Mouse (Mus musculus) hindbrain, embryonic 10.5 days (tissue): Measurements from ENCODE around the gene Trpv2. TPM values are rescaled to one million over a fixed set of nuclear protein-coding genes. Genes with fewer than 3 reads are reported as not detected.
A peak's percentile ranks its signal among the peaks of the same experiment; 100 is the strongest.

Experiments used
- DNase-seq: peaks from one replicate; pipeline ENCODE4 v3.0.0-alpha.2; 2017; ENCODE audit warnings: low spot score
- H3K27ac ChIP-seq: fragments of 300-500 bp; sonication (generic); 2 replicates; pipeline ENCODE4 v1.5.1; 2016; ENCODE audit warnings: mild to moderate bottlenecking, moderate library complexity
- H3K27me3 ChIP-seq: fragments of 300-500 bp; sonication (generic); 2 replicates; pipeline ENCODE4 v1.6.1; 2016; ENCODE audit warnings: mild to moderate bottlenecking; ENCODE audit not compliant: poor library complexity, insufficient read depth, severe bottlenecking
- H3K36me3 ChIP-seq: fragments of 300-500 bp; sonication (generic); 2 replicates; pipeline ENCODE4 v1.6.1; 2016; ENCODE audit warnings: mild to moderate bottlenecking, moderate library complexity
- H3K4me1 ChIP-seq: fragments of 300-500 bp; sonication (generic); replicated peaks from 2 replicates; pipeline ENCODE4 v1.6.1; 2016; ENCODE audit warnings: mild to moderate bottlenecking
- H3K4me3 ChIP-seq: fragments of 300-500 bp; sonication (generic); 2 replicates; pipeline ENCODE4 v1.5.1; 2016; ENCODE audit warnings: mild to moderate bottlenecking, moderate library complexity
- H3K9me3 ChIP-seq: fragments of 300-500 bp; sonication (generic); 2 replicates; pipeline ENCODE4 v1.6.1; 2016; ENCODE audit warnings: mild to moderate bottlenecking, moderate library complexity
- WGBS: fragments of 180-500 bp; shearing (Covaris S2); methylation state at CpG from one replicate; pipeline ENCODE4 v1.1.7; 2016; 5-methylcytosine and 5-hydroxymethylcytosine counted together
- polyA plus RNA-seq: library from polyadenylated mRNA; unstranded; fragments of >200 nt; fragmentation: Nextera tagmentation; extraction: Ambion mirVana; gene quantifications from 2 replicates; pipeline ENCODE4 v1.2.1, GENCODE M21; 2016

Gene Trpv2
- polyA plus RNA-seq, 1 experiment from 2014 or later: 6.5 TPM

GRCm38 (mm10) chr11:62566211-62566610, 8.1 kb upstream of the Trpv2 start:
- H3K27ac ChIP-seq: no peak overlapping the region
- H3K36me3 ChIP-seq: no peaks in the 10 kb centered on the region
- H3K27me3 ChIP-seq: peaks cover 10% of the 10 kb centered on the region; the same call in 1 of the 2 replicates
- H3K9me3 ChIP-seq: no peaks in the 10 kb centered on the region
- no peak for DNase-seq
- no peak overlapping the region for H3K4me3 ChIP-seq
- 82% methylated on average over 1 of the region's 1 CpGs for WGBS
- no peaks in the 10 kb centered on the region for H3K4me1 ChIP-seq

DNA sequence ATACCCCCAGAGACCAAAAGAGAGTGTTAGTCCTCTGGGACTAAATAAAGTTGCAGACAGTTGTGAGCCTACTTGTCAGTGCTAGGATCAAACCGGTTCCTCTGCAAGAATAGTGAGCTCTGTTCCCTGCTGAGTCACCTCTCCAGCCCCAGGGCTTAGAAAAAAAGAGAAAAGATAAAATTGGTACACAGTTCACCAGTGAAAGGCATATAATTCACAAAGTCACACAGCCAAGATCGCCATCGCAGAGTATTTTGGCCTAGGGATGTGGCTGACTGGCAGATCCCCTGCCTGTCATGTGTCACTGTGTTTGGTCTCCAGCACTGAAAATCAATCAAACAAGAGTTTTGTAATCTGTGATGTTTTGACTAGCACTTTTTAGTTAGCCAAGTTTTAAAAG, 6.0 kb upstream of the Trpv2 start:
- H3K27me3 ChIP-seq: 0 out of 2 replicates have a peak, but pooled peaks cover 3% of the 10 kb centered on the region
- H3K4me1 ChIP-seq: no peaks in the 10 kb centered on the region
- H3K27ac ChIP-seq: no peak overlapping the region
- no peak for DNase-seq
- H3K4me3 ChIP-seq: no peak overlapping the region
- H3K36me3 ChIP-seq: no peaks in the 10 kb centered on the region
- WGBS: 74% methylated on average over 3 of the region's 3 CpGs
- H3K9me3 ChIP-seq: no peaks in the 10 kb centered on the region

DNA sequence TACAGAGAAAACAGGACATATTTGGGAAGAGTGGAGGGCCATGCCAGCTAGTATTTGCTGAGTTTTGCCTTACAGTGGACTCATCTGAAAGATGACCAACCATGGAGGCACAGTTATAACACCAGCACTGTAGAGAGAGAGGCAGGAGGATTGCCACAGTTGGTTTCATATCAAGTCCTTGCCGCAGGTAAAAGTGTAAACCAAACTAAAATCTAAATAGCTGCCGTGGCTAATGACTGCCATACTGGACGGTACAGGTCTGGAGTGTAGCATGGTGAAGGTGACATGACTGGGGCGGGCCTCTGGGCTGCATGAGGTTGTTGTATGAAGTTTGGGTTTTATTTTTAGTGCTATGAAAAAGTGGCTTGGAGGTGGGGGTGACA, 408 bp downstream of the Trpv2 start:
- Histone ChIP-seq H3K36me3 (no peaks in the 10 kb centered on the region), H3K9me3 (no peaks in the 10 kb centered on the region), H3K4me3 (no peak overlapping the region), H3K27me3 (peaks cover 16% of the 10 kb centered on the region), H3K4me1 (peaks cover 17% of the 10 kb centered on the region), H3K27ac (no peak overlapping the region)
- 86% methylated on average over 4 of the region's 4 CpGs for WGBS
- no peak for DNase-seq

- 5% methylated on average over 9 of the region's 9 CpGs for WGBS
- Histone ChIP-seq H3K9me3 (no peaks in the 10 kb centered on the region), H3K27ac (peak overlapping the region; percentile 81), H3K4me3 (peak overlapping the region; percentile 69), H3K36me3 (no peaks in the 10 kb centered on the region), H3K27me3 (peaks cover 16% of the 10 kb centered on the region), H3K4me1 (peaks cover 17% of the 10 kb centered on the region)
- peak; percentile 90 for DNase-seq
Observed at GRCm38 (mm10) chr11:62575297-62575658, 992 bp downstream of the Trpv2 start.

- Histone ChIP-seq H3K4me3 (peak overlapping the region; percentile 69), H3K4me1 (peaks cover 17% of the 10 kb centered on the region), H3K27ac (peak overlapping the region; percentile 81), H3K9me3 (no peaks in the 10 kb centered on the region), H3K36me3 (no peaks in the 10 kb centered on the region), H3K27me3 (peaks cover 16% of the 10 kb centered on the region)
- 6% methylated on average over 27 of the region's 27 CpGs for WGBS
- DNase-seq: peak; percentile 39
Observed at GRCm38 (mm10) chr11:62575659-62576438, 1.6 kb downstream of the Trpv2 start.

DNA sequence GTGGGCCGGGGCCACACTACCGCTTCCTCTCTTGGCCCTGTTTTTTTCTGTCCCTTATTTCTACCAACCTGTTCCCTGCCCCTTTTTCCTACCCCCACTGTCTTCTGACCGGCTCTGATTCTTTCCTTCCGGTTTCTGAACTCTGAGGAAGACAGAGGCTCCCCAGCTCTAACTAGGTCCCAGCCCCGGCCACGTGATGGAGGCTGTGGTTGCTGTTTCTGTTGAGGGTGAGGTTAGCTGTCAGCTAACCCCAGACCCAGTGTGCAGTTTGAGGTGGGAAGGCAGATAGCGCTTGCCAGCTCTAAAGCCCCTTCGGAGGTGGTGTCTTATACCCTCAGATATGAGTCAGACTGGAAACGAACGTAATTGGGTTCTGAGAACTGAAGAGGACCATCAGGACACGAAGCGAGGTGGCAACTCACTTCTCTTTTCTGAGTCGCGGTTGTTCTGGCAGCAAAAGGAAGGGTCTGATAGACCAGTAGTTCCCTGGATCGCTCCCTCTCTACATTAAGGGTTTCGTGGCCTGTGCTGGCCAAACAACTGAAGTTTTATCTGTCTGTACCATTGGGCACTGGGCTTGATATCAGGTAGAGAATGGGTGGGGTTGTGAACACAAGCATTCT, 2.4 kb downstream of the Trpv2 start:
- H3K9me3 ChIP-seq: no peaks in the 10 kb centered on the region
- 64% methylated on average over 16 of the region's 16 CpGs for WGBS
- H3K36me3 ChIP-seq: no peaks in the 10 kb centered on the region
- H3K4me1 ChIP-seq: peaks cover 17% of the 10 kb centered on the region
- no peak overlapping the region for H3K27ac ChIP-seq
- peak overlapping the region; percentile 69 for H3K4me3 ChIP-seq
- no peak for DNase-seq
- peaks cover 16% of the 10 kb centered on the region for H3K27me3 ChIP-seq

DNA sequence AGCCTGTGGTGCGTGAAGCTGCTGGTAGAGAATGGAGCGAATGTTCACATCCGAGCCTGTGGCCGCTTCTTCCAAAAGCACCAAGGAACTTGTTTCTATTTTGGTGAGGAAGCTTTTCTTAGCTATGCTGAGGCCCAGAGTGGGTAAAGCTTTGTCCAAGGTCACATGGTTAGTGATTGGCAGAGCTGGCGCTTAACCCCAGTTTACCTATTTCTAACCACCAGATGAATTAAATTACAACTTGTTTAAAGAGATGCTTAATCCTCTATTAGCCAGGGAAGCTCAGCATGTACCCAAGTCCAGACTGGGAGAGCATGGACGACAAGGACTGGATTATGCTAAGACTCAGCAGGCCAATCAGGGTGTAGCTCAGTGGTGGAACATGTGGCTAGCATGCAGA, 8.7 kb downstream of the Trpv2 start:
- Histone ChIP-seq H3K4me1 (no peaks in the 10 kb centered on the region; the same call in 1 of the 2 replicates), H3K9me3 (no peaks in the 10 kb centered on the region), H3K4me3 (no peak overlapping the region), H3K36me3 (peaks cover 3% of the 10 kb centered on the region; the same call in 1 of the 2 replicates), H3K27ac (no peak overlapping the region), H3K27me3 (no peaks in the 10 kb centered on the region)
- DNase-seq: no peak
- 76% methylated on average over 6 of the region's 6 CpGs for WGBS

DNA sequence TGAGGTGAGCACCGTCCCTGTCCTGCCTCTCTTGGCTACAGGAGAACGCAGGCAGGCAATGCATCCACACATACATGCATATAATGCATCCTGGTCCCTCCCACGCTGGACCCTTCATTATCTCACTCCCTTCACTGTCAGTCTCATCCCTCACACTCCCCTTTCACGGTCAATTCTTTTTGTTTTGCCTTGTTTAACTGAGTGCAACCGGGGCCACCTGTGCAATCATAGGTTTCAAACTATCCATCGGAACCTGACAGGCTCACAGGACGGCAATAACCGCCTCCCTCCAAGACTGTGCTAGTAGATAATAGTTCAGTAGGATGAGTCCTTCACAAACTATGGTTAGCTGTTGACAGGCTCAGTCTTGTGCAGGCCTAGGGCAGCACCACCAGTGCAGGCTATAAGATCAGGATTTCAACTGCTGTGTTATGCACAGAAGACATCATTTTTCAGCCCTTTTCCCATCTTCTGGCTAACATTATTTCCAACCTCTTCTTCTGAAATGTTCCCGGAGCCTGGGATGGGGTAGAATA, 10.5 kb downstream of the Trpv2 start:
- WGBS: 85% methylated on average over 9 of the region's 9 CpGs
- Histone ChIP-seq H3K27me3 (no peaks in the 10 kb centered on the region), H3K27ac (no peak overlapping the region), H3K9me3 (no peaks in the 10 kb centered on the region), H3K36me3 (peaks cover 3% of the 10 kb centered on the region; the same call in 1 of the 2 replicates), H3K4me3 (no peak overlapping the region), H3K4me1 (peaks cover 6% of the 10 kb centered on the region; the same call in 1 of the 2 replicates)
- no peak for DNase-seq

- no peak overlapping the region for H3K4me3 ChIP-seq
- no peaks in the 10 kb centered on the region for H3K27me3 ChIP-seq
- DNase-seq: no peak
- peaks cover 3% of the 10 kb centered on the region; the same call in 1 of the 2 replicates for H3K36me3 ChIP-seq
- H3K27ac ChIP-seq: no peak overlapping the region
- no peaks in the 10 kb centered on the region for H3K9me3 ChIP-seq
- H3K4me1 ChIP-seq: peaks cover 12% of the 10 kb centered on the region; the same call in 1 of the 2 replicates
- 89% methylated on average over 5 of the region's 5 CpGs for WGBS
Observed at GRCm38 (mm10) chr11:62587034-62587433, 12.7 kb downstream of the Trpv2 start.

DNA sequence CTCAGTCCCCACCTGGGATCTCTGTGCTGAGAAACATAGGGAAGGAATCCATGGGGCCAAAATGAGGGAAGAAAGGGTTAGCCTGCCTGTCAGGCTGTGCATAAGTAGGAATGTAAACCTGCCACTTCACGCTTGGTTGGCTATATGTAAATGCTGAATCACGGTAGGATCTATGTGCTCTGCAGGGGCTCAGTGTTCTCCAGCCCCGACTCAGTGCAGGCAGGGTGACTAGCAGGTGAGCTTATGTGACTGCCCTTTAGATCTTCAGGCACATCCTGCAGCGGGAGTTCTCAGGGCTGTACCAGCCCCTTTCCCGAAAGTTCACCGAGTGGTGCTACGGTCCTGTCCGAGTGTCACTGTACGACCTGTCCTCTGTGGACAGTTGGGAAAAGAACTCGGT, 15.1 kb downstream of the Trpv2 start:
- 0 out of 2 replicates have a peak, but pooled peaks cover 14% of the 10 kb centered on the region for H3K4me1 ChIP-seq
- DNase-seq: no peak
- WGBS: 81% methylated on average over 10 of the region's 10 CpGs

DNA sequence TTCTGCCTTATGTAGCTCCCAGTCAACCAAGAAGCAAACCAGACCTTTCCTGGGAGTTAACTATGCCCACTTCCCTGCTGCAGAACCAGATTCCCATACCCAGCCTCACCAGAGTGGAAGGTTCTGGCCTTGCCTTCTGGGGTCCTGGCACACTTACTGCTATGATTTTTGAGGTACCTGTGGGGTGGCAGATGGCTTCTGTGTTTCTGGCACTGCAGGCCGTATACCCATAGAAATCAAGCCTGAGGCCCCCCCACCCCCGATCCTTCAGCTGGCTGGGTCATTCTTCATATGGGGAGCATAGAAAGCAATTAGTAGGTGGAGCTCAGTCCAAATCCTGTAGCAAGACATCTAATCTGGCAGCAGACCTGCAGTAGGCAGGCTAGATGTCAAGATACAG, 16.7 kb downstream of the Trpv2 start:
- 89% methylated on average over 2 of the region's 2 CpGs for WGBS
- no peaks in the 10 kb centered on the region for H3K27me3 ChIP-seq
- no peak overlapping the region for H3K4me3 ChIP-seq
- H3K9me3 ChIP-seq: no peaks in the 10 kb centered on the region
- DNase-seq: no peak
- no peak overlapping the region for H3K27ac ChIP-seq
- H3K4me1 ChIP-seq: 0 out of 2 replicates have a peak, but pooled peaks cover 14% of the 10 kb centered on the region
- peaks cover 3% of the 10 kb centered on the region; the same call in 1 of the 2 replicates for H3K36me3 ChIP-seq

More for the DNA sequence above, 15.1 kb downstream of the Trpv2 start:
- H3K4me3 ChIP-seq: no peak overlapping the region
- no peaks in the 10 kb centered on the region for H3K27me3 ChIP-seq
- H3K36me3 ChIP-seq: peaks cover 3% of the 10 kb centered on the region; the same call in 1 of the 2 replicates
- H3K9me3 ChIP-seq: no peaks in the 10 kb centered on the region
- no peak overlapping the region for H3K27ac ChIP-seq

DNA sequence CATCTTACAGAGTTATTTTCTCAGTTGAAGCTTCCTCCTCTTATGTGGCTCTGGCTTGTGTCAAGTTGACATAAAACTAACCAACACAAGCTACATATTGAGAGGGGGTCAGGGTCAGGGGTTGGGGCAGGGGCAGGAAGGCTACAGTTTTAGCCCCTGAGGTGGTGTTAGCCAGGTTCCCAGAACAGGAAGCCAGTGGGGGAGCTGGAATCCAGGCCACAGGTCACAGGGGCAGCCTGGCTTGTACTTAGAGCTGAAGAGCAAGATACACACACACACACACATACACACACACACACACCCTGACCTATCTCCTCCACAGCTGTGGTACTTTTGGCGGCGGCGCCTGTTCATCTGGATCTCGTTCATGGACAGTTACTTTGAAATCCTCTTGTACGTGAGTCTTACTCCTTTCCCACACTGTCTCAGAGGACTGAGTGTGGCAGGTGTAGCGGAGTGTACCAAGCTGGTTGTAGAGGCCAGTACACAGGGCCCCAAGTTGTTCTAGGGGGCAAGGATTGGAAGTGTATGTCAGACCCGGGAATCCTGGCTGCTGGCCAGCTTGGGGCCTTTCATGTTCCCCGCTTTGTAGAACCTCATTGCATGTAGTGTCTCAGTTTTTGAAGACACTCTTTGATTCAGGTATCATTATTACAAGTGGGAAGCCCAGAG, 17.8 kb downstream of the Trpv2 start:
- Histone ChIP-seq H3K4me3 (no peak overlapping the region), H3K27me3 (no peaks in the 10 kb centered on the region), H3K9me3 (no peaks in the 10 kb centered on the region), H3K4me1 (0 out of 2 replicates have a peak, but pooled peaks cover 14% of the 10 kb centered on the region), H3K27ac (no peak overlapping the region), H3K36me3 (peaks cover 3% of the 10 kb centered on the region; the same call in 1 of the 2 replicates)
- 75% methylated on average over 8 of the region's 8 CpGs for WGBS
- DNase-seq: no peak
